ENCODE assay signal across 8 mouse cellular contexts in genomic region chr3:37978481-37978880, GRCm38 (mm10).
DNase-seq lines count a peak whose midpoint lies in the region; ATAC-seq and TF ChIP-seq lines count a peak whose summit lies in the region.

No protein-coding gene starts in this region.

- peak; percentile 42 for DNase-seq in midbrain, postnatal 0 days (ENCODE audit: low spot score)
- DNase-seq in midbrain, embryonic 10.5 days (ENCODE audit: low spot score): no peak
- DNase-seq in c-Kit-positive CD71-positive TER-119-positive erythroid progenitor cells, embryonic 14.5 days (ENCODE audit: low spot score): peak; percentile 24
- DNase-seq in frontal cortex, postnatal 36 days (ENCODE audit: low spot score in 2 of 2): peak; percentile 82 to 87
- DNase-seq in kidney, adult 9 months: peak; percentile 76
- peak; percentile 65 for DNase-seq in stomach, postnatal 0 days (ENCODE audit: low spot score)
- no peak for DNase-seq in forebrain, postnatal 0 days

- TF ChIP-seq CTCF in midbrain, postnatal 0 days (IDR thresholded peaks at IDR 0.05): no peak
- no peak for TF ChIP-seq CTCF in stomach, postnatal 0 days (IDR thresholded peaks at IDR 0.05; ENCODE audit: low read depth)
- no peak for TF ChIP-seq CTCF in forebrain, postnatal 0 days (IDR thresholded peaks at IDR 0.05; ENCODE audit: low read depth)

- no peak overlapping the region for H3K9ac ChIP-seq in midbrain, postnatal 0 days (replicated peaks; ENCODE audit: low read length, poor library complexity, severe bottlenecking)
- H3K9ac ChIP-seq in liver, embryonic 15.5 days: no peak overlapping the region
- no peak overlapping the region for H3K9ac ChIP-seq in stomach, postnatal 0 days (ENCODE audit: low read length)
- H3K9ac ChIP-seq in forebrain, postnatal 0 days: no peak overlapping the region

- no peak for ATAC-seq in midbrain, postnatal 0 days (ENCODE audit: low FRiP score)
- ATAC-seq in liver, embryonic 15.5 days (ENCODE audit: insufficient read depth): no peak
- peak; percentile 86 for ATAC-seq in stomach, postnatal 0 days (ENCODE audit: low FRiP score, low TSS enrichment)
- no peak for ATAC-seq in forebrain, postnatal 0 days

- H3K36me3 ChIP-seq in midbrain, postnatal 0 days (ENCODE audit: insufficient read depth, low read length): no peaks in the 10 kb centered on the region
- H3K36me3 ChIP-seq in midbrain, embryonic 10.5 days: no peaks in the 10 kb centered on the region
- no peaks in the 10 kb centered on the region for H3K36me3 ChIP-seq in liver, embryonic 15.5 days (replicated peaks)
- H3K36me3 ChIP-seq in stomach, postnatal 0 days (ENCODE audit: control insufficient read depth, insufficient read depth, low read length): no peaks in the 10 kb centered on the region
- no peaks in the 10 kb centered on the region for H3K36me3 ChIP-seq in forebrain, postnatal 0 days (ENCODE audit: insufficient read depth)

- H3K27me3 ChIP-seq in midbrain, postnatal 0 days (ENCODE audit: insufficient read depth, low read length): 0 out of 2 replicates have a peak, but pooled peaks cover 3% of the 10 kb centered on the region
- peaks cover 81% of the 10 kb centered on the region for H3K27me3 ChIP-seq in midbrain, embryonic 10.5 days (ENCODE audit: low read depth, poor library complexity, severe bottlenecking)
- no peaks in the 10 kb centered on the region for H3K27me3 ChIP-seq in liver, embryonic 15.5 days
- no peaks in the 10 kb centered on the region for H3K27me3 ChIP-seq in stomach, postnatal 0 days (ENCODE audit: control insufficient read depth, insufficient read depth, low read length)
- no peaks in the 10 kb centered on the region for H3K27me3 ChIP-seq in forebrain, postnatal 0 days (ENCODE audit: insufficient read depth, low read length)

- no peak overlapping the region for H3K27ac ChIP-seq in midbrain, postnatal 0 days (ENCODE audit: low read depth, low read length)
- H3K27ac ChIP-seq in midbrain, embryonic 10.5 days (replicated peaks): no peak overlapping the region
- no peak overlapping the region for H3K27ac ChIP-seq in liver, embryonic 15.5 days (replicated peaks)
- H3K27ac ChIP-seq in stomach, postnatal 0 days (replicated peaks): 0 out of 2 replicates have a peak overlapping the region, but pooled peaks have one; percentile 49
- H3K27ac ChIP-seq in forebrain, postnatal 0 days (ENCODE audit: low read depth, low read length): no peak overlapping the region

- no peak overlapping the region for H3K4me3 ChIP-seq in midbrain, postnatal 0 days (ENCODE audit: low read depth, low read length)
- H3K4me3 ChIP-seq in midbrain, embryonic 10.5 days: no peak overlapping the region
- no peak overlapping the region for H3K4me3 ChIP-seq in liver, embryonic 15.5 days (replicated peaks)
- H3K4me3 ChIP-seq in stomach, postnatal 0 days (ENCODE audit: low read depth, low read length): no peak overlapping the region
- H3K4me3 ChIP-seq in forebrain, postnatal 0 days (ENCODE audit: low read depth, low read length): no peak overlapping the region

- H3K4me2 ChIP-seq in midbrain, postnatal 0 days (ENCODE audit: low read depth, low read length, poor library complexity, severe bottlenecking): no peak overlapping the region
- peak overlapping the region; percentile 4; the same call in 1 of the 2 replicates for H3K4me2 ChIP-seq in liver, embryonic 15.5 days
- peak overlapping the region; percentile 32; the same call in 1 of the 2 replicates for H3K4me2 ChIP-seq in stomach, postnatal 0 days (replicated peaks; ENCODE audit: low read depth)
- no peak overlapping the region for H3K4me2 ChIP-seq in forebrain, postnatal 0 days (ENCODE audit: low read depth)

- H3K4me1 ChIP-seq in midbrain, postnatal 0 days (ENCODE audit: insufficient read depth, low read length): no peaks in the 10 kb centered on the region
- H3K4me1 ChIP-seq in midbrain, embryonic 10.5 days: peaks cover 18% of the 10 kb centered on the region
- 0 out of 2 replicates have a peak, but pooled peaks cover 5% of the 10 kb centered on the region for H3K4me1 ChIP-seq in liver, embryonic 15.5 days (replicated peaks)
- no peaks in the 10 kb centered on the region; the same call in 1 of the 2 replicates for H3K4me1 ChIP-seq in stomach, postnatal 0 days (replicated peaks; ENCODE audit: control insufficient read depth, insufficient read depth)
- H3K4me1 ChIP-seq in forebrain, postnatal 0 days (ENCODE audit: insufficient read depth): no peaks in the 10 kb centered on the region

- WGBS in midbrain, postnatal 0 days: 35% methylated on average over 6 of the region's 6 CpGs
- 49% methylated on average over 6 of the region's 6 CpGs for WGBS in midbrain, embryonic 10.5 days
- 10% methylated on average over 6 of the region's 6 CpGs for WGBS in liver, embryonic 15.5 days (ENCODE audit: insufficient replicate concordance)
- 8% methylated on average over 6 of the region's 6 CpGs for WGBS in stomach, postnatal 0 days
- 34% methylated on average over 6 of the region's 6 CpGs for WGBS in forebrain, postnatal 0 days

- peak; percentile 83 for TF ChIP-seq EP300 in stomach, postnatal 0 days (optimal IDR thresholded peaks at IDR 0.05)

- no peaks in the 10 kb centered on the region for H3K9me3 ChIP-seq in midbrain, postnatal 0 days (ENCODE audit: low read length)
- H3K9me3 ChIP-seq in midbrain, embryonic 10.5 days (replicated peaks): no peaks in the 10 kb centered on the region
- H3K9me3 ChIP-seq in liver, embryonic 15.5 days (replicated peaks): no peaks in the 10 kb centered on the region
- H3K9me3 ChIP-seq in stomach, postnatal 0 days (ENCODE audit: control insufficient read depth, low read length): no peaks in the 10 kb centered on the region
- no peaks in the 10 kb centered on the region for H3K9me3 ChIP-seq in forebrain, postnatal 0 days (ENCODE audit: low read length)

Comparison
In these comparisons a context has a peak if more than half of its experiments do, and no peak if none do; other contexts are left out.
1. DNase-seq: peak in midbrain, postnatal 0 days (single experiment), c-Kit-positive CD71-positive TER-119-positive erythroid progenitor cells, embryonic 14.5 days (single experiment), frontal cortex, postnatal 36 days (2 of 2), kidney, adult 9 months (single experiment) and stomach, postnatal 0 days (single experiment); none in midbrain, embryonic 10.5 days (single experiment) and forebrain, postnatal 0 days (single experiment).
2. H3K4me2 ChIP-seq: peak in liver, embryonic 15.5 days (single experiment) and stomach, postnatal 0 days (single experiment); none in midbrain, postnatal 0 days (single experiment) and forebrain, postnatal 0 days (single experiment).